ENCODE assay signal across 18 mouse cellular contexts in genomic region chr13:54168675-54169074, GRCm38 (mm10). TPM values are rescaled to one million over a fixed set of nuclear protein-coding genes. Genes with fewer than 3 reads are reported as not detected.
"Had no signal": no experiment of that assay in that cellular context is flagged by ENCODE, and none has a peak within 500 bp of the region (broad histone marks: within the 10 kb centered on the region; RNA-seq: fewer than 3 reads in every experiment).

No protein-coding gene starts in this region.

- ATAC-seq: midbrain, embryonic 16.5 days had no signal

- H3K9ac ChIP-seq: lung, embryonic 14.5 days; midbrain, embryonic 12.5 days; neural tube, embryonic 13.5 days; neural tube, embryonic 15.5 days had no signal

- H3K27me3 ChIP-seq: midbrain, embryonic 12.5 days; neural tube, embryonic 13.5 days; neural tube, embryonic 15.5 days had no signal

- H3K4me1 ChIP-seq: midbrain, embryonic 12.5 days; neural tube, embryonic 13.5 days; neural tube, embryonic 15.5 days had no signal

- H3K4me2 ChIP-seq: lung, embryonic 14.5 days; midbrain, embryonic 12.5 days; neural tube, embryonic 13.5 days; neural tube, embryonic 15.5 days had no signal

- H3K36me3 ChIP-seq: midbrain, embryonic 12.5 days; neural tube, embryonic 13.5 days; neural tube, embryonic 15.5 days had no signal

- H3K9me3 ChIP-seq: midbrain, embryonic 12.5 days; neural tube, embryonic 13.5 days; neural tube, embryonic 15.5 days had no signal

- H3K27ac ChIP-seq: midbrain, embryonic 12.5 days; neural tube, embryonic 13.5 days; neural tube, embryonic 15.5 days had no signal

- H3K4me3 ChIP-seq: midbrain, embryonic 12.5 days; myocyte; neural tube, embryonic 13.5 days; neural tube, embryonic 15.5 days had no signal

- DNase-seq: lung, adult 18-20 months; lung, embryonic 14.5 days; lung, postnatal 10 days; midbrain, embryonic 14.5 days; retina, postnatal 1 day; right cerebral cortex, adult 18-20 months; right cerebral cortex, postnatal 25 days; right cerebral cortex, postnatal 4 days; spleen, adult 18-20 months; thymus, adult 18-20 months; thymus, postnatal 14 days; thymus, postnatal 36 days had no signal

RNA-seq across cellular contexts. Expression of gene Hrh2, which starts 23.3 kb away (rescaled TPM):
- polyA plus RNA-seq: lung, embryonic 14.5 days; myocyte; neural tube, embryonic 11.5 days had no signal
